Mouse (Mus musculus): ENCODE measurements around the gene Sema4a. TPM values are rescaled to one million over a fixed set of nuclear protein-coding genes. Genes with fewer than 3 reads are reported as not detected.

The Sema4a gene
- polyA plus RNA-seq, 1 experiment from 2014 or later: 5.3 TPM

GRCm38 (mm10) chr3:88458778-88459219 lies 2.2 kb downstream of the Sema4a start:
- no peak overlapping the region for H3K27ac ChIP-seq (replicated peaks; ENCODE audit: low read depth, low read length)
- DNase-seq (ENCODE audit: low spot score): peak; percentile 59
- H3K9me3 ChIP-seq (replicated peaks; ENCODE audit: control insufficient read depth, low read length): no peaks in the 10 kb centered on the region
- peaks cover 5% of the 10 kb centered on the region for H3K4me1 ChIP-seq (ENCODE audit: control insufficient read depth, insufficient read depth, low read length)
- H3K4me2 ChIP-seq (ENCODE audit: low read depth, low read length): peak overlapping the region; percentile 56
- H3K4me3 ChIP-seq (ENCODE audit: low read depth, low read length): peak overlapping the region; percentile 30
- ATAC-seq (replicated peaks; ENCODE audit: insufficient number of reproducible peaks, low FRiP score, low TSS enrichment, low read depth): peak; percentile 67; the same call in 1 of the 2 replicates
- under 1% methylated on average over 14 of the region's 14 CpGs for WGBS
- peak overlapping the region; percentile 59 for H3K9ac ChIP-seq (replicated peaks; ENCODE audit: low read length)
- H3K27me3 ChIP-seq (ENCODE audit: control insufficient read depth, insufficient read depth, low read length): no peaks in the 10 kb centered on the region
- no peaks in the 10 kb centered on the region for H3K36me3 ChIP-seq (replicated peaks; ENCODE audit: control insufficient read depth, insufficient read depth, low read depth, low read length)

- Histone ChIP-seq H3K4me3 (ENCODE audit: low read depth, low read length) (no peak overlapping the region), H3K27me3 (ENCODE audit: control insufficient read depth, insufficient read depth, low read length) (no peaks in the 10 kb centered on the region; the same call in 1 of the 2 replicates), H3K9ac (replicated peaks; ENCODE audit: low read length) (no peak overlapping the region), H3K27ac (replicated peaks; ENCODE audit: low read depth, low read length) (no peak overlapping the region), H3K36me3 (replicated peaks; ENCODE audit: control insufficient read depth, insufficient read depth, low read depth, low read length) (no peaks in the 10 kb centered on the region), H3K9me3 (replicated peaks; ENCODE audit: control insufficient read depth, low read length) (no peaks in the 10 kb centered on the region), H3K4me2 (ENCODE audit: low read depth, low read length) (no peak overlapping the region), H3K4me1 (ENCODE audit: control insufficient read depth, insufficient read depth, low read length) (peaks cover 5% of the 10 kb centered on the region)
- 72% methylated on average over 7 of the region's 7 CpGs for WGBS
- no peak for ATAC-seq (replicated peaks; ENCODE audit: insufficient number of reproducible peaks, low FRiP score, low TSS enrichment, low read depth)
- DNase-seq (ENCODE audit: low spot score): no peak
Observed at GRCm38 (mm10) chr3:88456746-88457532, 4.0 kb downstream of the Sema4a start.

GRCm38 (mm10) chr3:88456313-88456712 lies 4.7 kb downstream of the Sema4a start:
- Histone ChIP-seq H3K27me3 (ENCODE audit: control insufficient read depth, insufficient read depth, low read length) (no peaks in the 10 kb centered on the region; the same call in 1 of the 2 replicates), H3K4me1 (ENCODE audit: control insufficient read depth, insufficient read depth, low read length) (peaks cover 5% of the 10 kb centered on the region), H3K9ac (replicated peaks; ENCODE audit: low read length) (no peak overlapping the region), H3K9me3 (replicated peaks; ENCODE audit: control insufficient read depth, low read length) (no peaks in the 10 kb centered on the region), H3K36me3 (replicated peaks; ENCODE audit: control insufficient read depth, insufficient read depth, low read depth, low read length) (no peaks in the 10 kb centered on the region), H3K4me2 (ENCODE audit: low read depth, low read length) (no peak overlapping the region), H3K27ac (replicated peaks; ENCODE audit: low read depth, low read length) (no peak overlapping the region), H3K4me3 (ENCODE audit: low read depth, low read length) (no peak overlapping the region)
- ATAC-seq (replicated peaks; ENCODE audit: insufficient number of reproducible peaks, low FRiP score, low TSS enrichment, low read depth): no peak
- WGBS: 93% methylated on average over 8 of the region's 8 CpGs
- no peak for DNase-seq (ENCODE audit: low spot score)

- peaks cover 5% of the 10 kb centered on the region for H3K4me1 ChIP-seq (ENCODE audit: control insufficient read depth, insufficient read depth, low read length)
- ATAC-seq (replicated peaks; ENCODE audit: insufficient number of reproducible peaks, low FRiP score, low TSS enrichment, low read depth) (no peak), DNase-seq (ENCODE audit: low spot score) (no peak)
- WGBS: 78% methylated on average over 18 of the region's 18 CpGs
- no peaks in the 10 kb centered on the region for H3K36me3 ChIP-seq (replicated peaks; ENCODE audit: control insufficient read depth, insufficient read depth, low read depth, low read length)
- H3K9ac ChIP-seq (replicated peaks; ENCODE audit: low read length): no peak overlapping the region
- H3K4me2 ChIP-seq (ENCODE audit: low read depth, low read length): no peak overlapping the region
- H3K27ac ChIP-seq (replicated peaks; ENCODE audit: low read depth, low read length): no peak overlapping the region
- no peaks in the 10 kb centered on the region; the same call in 1 of the 2 replicates for H3K27me3 ChIP-seq (ENCODE audit: control insufficient read depth, insufficient read depth, low read length)
- no peaks in the 10 kb centered on the region for H3K9me3 ChIP-seq (replicated peaks; ENCODE audit: control insufficient read depth, low read length)
- H3K4me3 ChIP-seq (ENCODE audit: low read depth, low read length): no peak overlapping the region
Observed at GRCm38 (mm10) chr3:88455588-88456264, 5.3 kb downstream of the Sema4a start.

DNA sequence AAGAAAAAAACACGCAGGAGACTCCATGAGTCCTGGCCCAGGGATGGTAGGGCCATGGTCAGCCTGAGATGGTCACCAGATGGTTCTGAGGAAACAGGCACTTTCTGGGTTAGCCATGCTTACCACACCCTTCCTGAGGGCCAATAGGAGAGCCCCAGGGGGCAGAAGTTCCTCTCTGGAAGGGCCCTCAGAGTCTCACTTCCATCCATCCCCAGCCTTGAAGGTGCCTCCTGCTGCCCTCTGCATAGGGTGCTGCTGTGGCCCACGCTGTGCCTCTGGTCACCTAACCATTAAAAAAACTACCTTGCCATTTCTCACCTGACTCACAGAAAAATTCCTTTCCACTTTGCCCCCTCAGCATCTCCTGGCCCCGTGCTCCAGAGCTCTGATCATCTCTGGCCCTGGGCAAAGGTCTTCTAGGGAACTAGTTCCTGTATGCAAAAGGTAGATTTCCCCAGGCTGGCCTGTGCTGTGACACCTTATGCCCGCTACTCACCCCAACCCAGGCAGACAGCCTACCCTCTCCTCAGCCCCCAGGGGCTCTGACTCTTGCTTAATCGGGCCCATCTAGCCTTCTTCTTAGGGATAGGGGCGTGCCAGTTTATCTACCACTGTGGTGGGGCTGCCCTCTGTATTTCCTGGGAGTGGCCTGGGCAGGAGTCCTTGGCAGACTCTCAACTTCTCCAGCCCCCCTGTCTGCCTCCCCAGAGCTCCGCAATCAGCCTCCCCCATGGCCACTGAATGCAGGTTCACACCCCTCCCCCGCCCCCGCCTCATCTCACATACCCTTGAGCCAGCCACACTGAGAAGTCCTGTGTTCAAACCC lies 6.0 kb downstream of the Sema4a start:
- no peaks in the 10 kb centered on the region; the same call in 1 of the 2 replicates for H3K27me3 ChIP-seq (ENCODE audit: control insufficient read depth, insufficient read depth, low read length)
- no peak for ATAC-seq (replicated peaks; ENCODE audit: insufficient number of reproducible peaks, low FRiP score, low TSS enrichment, low read depth)
- no peak overlapping the region for H3K4me2 ChIP-seq (ENCODE audit: low read depth, low read length)
- WGBS: 57% methylated on average over 9 of the region's 9 CpGs
- no peak overlapping the region for H3K9ac ChIP-seq (replicated peaks; ENCODE audit: low read length)
- no peak overlapping the region for H3K27ac ChIP-seq (replicated peaks; ENCODE audit: low read depth, low read length)
- H3K4me1 ChIP-seq (ENCODE audit: control insufficient read depth, insufficient read depth, low read length): peaks cover 5% of the 10 kb centered on the region
- no peaks in the 10 kb centered on the region for H3K36me3 ChIP-seq (replicated peaks; ENCODE audit: control insufficient read depth, insufficient read depth, low read depth, low read length)
- H3K4me3 ChIP-seq (ENCODE audit: low read depth, low read length): no peak overlapping the region
- H3K9me3 ChIP-seq (replicated peaks; ENCODE audit: control insufficient read depth, low read length): no peaks in the 10 kb centered on the region
- no peak for DNase-seq (ENCODE audit: low spot score)

GRCm38 (mm10) chr3:88453986-88454385 lies 7.0 kb downstream of the Sema4a start:
- Histone ChIP-seq H3K36me3 (replicated peaks; ENCODE audit: control insufficient read depth, insufficient read depth, low read depth, low read length) (no peaks in the 10 kb centered on the region), H3K27me3 (ENCODE audit: control insufficient read depth, insufficient read depth, low read length) (no peaks in the 10 kb centered on the region; the same call in 1 of the 2 replicates), H3K4me3 (ENCODE audit: low read depth, low read length) (no peak overlapping the region), H3K9me3 (replicated peaks; ENCODE audit: control insufficient read depth, low read length) (no peaks in the 10 kb centered on the region), H3K4me2 (ENCODE audit: low read depth, low read length) (no peak overlapping the region), H3K27ac (replicated peaks; ENCODE audit: low read depth, low read length) (no peak overlapping the region), H3K4me1 (ENCODE audit: control insufficient read depth, insufficient read depth, low read length) (peaks cover 5% of the 10 kb centered on the region), H3K9ac (replicated peaks; ENCODE audit: low read length) (no peak overlapping the region)
- no peak for DNase-seq (ENCODE audit: low spot score)
- WGBS: 73% methylated on average over 8 of the region's 8 CpGs
- no peak for ATAC-seq (replicated peaks; ENCODE audit: insufficient number of reproducible peaks, low FRiP score, low TSS enrichment, low read depth)

GRCm38 (mm10) chr3:88453369-88453768 lies 7.6 kb downstream of the Sema4a start:
- no peak overlapping the region for H3K9ac ChIP-seq (replicated peaks; ENCODE audit: low read length)
- no peak overlapping the region for H3K4me3 ChIP-seq (ENCODE audit: low read depth, low read length)
- H3K4me1 ChIP-seq (ENCODE audit: control insufficient read depth, insufficient read depth, low read length): no peaks in the 10 kb centered on the region
- H3K9me3 ChIP-seq (replicated peaks; ENCODE audit: control insufficient read depth, low read length): no peaks in the 10 kb centered on the region
- no peaks in the 10 kb centered on the region for H3K36me3 ChIP-seq (replicated peaks; ENCODE audit: control insufficient read depth, insufficient read depth, low read depth, low read length)
- no peak overlapping the region for H3K4me2 ChIP-seq (ENCODE audit: low read depth, low read length)
- no peak overlapping the region for H3K27ac ChIP-seq (replicated peaks; ENCODE audit: low read depth, low read length)
- H3K27me3 ChIP-seq (ENCODE audit: control insufficient read depth, insufficient read depth, low read length): no peaks in the 10 kb centered on the region; the same call in 1 of the 2 replicates
- 44% methylated on average over 8 of the region's 8 CpGs for WGBS
- DNase-seq (ENCODE audit: low spot score) (no peak), ATAC-seq (replicated peaks; ENCODE audit: insufficient number of reproducible peaks, low FRiP score, low TSS enrichment, low read depth) (no peak)
